Mouse (Mus musculus) heart, postnatal 0 days (tissue): ENCODE results near the gene Adnp.

ENCODE experiments used
- CTCF ChIP-seq: IDR thresholded peaks from 2 replicates; pipeline ENCODE4 v1.5.1; 2016; ENCODE audit warnings: antibody characterized with exemption, control low read depth, low read depth
- EP300 ChIP-seq: IDR thresholded peaks from 2 replicates; pipeline ENCODE4 v1.6.1; 2016; ENCODE audit warnings: antibody characterized with exemption, low read depth

DNA sequence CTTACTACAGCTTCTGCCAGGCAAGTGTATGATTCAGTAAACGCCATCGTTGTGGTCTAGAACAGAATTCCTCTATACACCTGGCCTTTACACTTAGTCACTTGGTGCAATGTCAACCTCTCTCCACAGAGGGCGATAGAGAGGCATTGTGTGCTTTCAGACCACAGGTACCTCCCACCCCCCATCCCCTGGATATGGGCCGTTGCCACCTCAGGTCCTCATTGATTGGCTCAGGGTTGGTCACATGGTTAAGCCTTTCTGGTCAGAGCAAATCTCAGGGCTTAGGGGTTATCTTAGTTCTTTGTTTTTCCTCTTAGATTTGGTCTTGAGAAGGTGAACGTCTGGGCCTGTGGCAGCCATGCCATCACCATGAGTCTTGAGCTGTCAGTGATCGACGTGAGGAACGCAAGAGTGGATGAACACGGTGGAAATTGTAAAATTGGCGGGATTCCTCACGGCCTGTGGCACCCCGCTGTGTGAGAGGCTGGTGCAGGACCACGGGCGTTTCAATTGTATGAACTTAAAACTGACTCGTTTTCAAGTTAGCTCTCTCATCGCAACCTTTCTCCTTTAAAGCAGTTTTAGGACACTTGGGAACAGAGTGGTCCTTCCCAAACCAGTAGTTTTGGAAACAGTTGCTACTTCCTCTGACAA is 45.9 kb upstream of the Adnp start:
- TF ChIP-seq CTCF, result peak; percentile 47
- no peak for TF ChIP-seq EP300
